Mouse (Mus musculus) heart, adult 9 months (tissue): ENCODE data around the gene Grhl1.
"Not testable (repeated sequence)": the region's sequence is repeated elsewhere in the genome, so short reads cannot be mapped to it uniquely, and the experiment has no call there.

Experiments used
- DNase-seq, 2 experiments: peaks; one replicate each; pipeline ENCODE4 v3.0.0; 2022; ENCODE audit warnings: low spot score in 2 of 2

Gene Grhl1

DNA sequence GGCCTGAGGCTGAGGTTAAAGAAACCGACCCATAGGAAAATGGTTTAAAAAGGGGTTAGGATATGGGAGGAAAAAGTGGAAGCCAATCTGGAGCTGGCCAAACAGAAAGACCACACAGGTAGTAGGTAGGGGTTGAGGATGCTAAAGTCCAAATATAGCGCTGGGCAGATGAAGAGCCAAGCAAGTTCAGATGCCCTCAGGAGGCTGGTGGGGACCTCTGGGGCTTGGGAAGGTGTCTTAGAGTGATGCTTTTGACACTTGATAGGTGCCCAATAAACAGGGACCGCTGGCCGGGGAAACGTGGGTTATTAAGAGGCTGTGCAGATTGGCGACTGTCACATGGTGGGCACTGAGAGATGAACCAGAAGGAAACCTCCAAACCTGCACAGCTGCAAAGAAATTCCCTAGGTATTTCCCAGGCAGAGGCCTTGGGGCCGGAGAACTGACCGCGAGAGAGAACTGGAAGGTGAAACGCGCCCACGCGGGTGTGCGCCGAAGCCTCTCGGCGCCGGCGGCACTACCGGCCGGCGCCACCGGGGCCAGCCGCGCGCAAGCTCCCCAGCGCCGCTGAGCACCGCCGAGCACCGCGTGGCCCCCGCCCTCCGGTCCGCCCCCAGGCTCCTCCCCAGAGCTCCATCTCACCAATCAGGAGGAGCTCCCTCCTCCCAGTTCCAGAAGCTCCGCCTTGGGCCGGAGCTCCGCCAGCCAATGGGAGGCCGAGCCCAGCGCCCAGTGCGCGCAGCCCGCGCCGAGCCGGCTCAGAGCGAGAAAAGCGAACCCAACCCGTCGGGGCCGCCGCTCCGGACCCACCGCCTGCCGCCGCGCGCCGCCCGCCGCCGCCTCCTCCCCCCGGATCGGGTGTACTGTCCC, at the start of gene Grhl1:
Grhl1 (plus strand) TSS at position 761 of the 870 bp plus-strand sequence.
- DNase-seq: peak; percentile 94

DNA sequence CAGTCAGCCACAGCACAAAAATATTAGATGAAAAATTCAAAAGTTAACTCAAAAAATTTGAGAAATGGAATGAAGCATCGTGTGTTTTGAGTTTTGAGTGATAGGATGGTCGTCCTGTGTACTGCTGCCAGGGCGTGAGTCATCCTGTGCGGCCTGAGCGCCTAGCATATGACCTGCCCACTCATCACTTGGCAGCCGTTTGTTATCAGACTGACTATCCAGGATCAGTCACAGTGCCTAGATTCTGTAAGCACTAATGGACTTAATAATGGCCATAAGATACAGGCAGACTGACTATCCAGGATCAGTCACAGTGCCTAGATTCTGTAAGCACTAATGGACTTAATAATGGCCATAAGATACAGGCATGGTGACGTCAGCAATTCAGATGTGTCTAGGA, 47.0 kb upstream of the Grhl1 start:
- not testable (repeated sequence) for DNase-seq

DNA sequence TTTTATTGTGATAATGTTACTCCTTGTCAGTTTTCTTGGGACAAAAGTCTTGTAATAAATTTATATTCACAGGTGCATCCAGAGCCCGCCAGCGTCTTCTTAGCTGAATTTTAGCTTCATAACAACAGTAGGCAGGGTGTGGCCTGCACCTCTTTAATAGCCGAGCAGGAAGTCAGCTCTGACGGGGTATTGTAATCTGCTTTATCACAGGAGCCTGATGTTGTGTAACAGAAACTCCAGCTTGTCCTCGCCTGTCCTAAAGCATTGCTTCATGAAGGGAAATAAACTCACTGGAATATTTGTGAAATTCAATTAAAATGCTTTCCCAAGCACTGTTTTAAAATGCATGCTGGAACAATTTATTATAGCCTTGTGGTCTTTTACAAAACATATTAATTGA, 35.7 kb upstream of the Grhl1 start:
- peak in 1 of 2 experiments; percentile 16 for DNase-seq

DNA sequence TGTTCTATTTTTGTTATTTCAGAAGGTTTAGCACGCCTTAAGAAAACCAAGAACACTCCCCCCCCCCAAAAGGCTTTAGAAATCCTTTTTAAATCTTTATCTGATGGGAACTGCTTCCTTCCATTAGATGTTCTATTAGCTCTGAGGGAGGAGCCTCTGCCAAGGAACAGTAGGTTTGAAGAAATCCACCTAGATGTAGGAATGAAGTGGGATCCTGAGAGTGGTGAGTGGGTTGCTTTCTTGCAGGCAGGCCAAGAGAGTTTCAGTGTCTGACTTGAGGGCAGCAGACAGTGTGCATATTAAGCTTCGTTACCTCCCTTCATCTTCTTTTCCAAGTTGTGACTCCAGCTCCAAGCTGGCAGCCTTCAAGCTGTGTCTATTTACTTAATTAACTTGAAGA, 34.9 kb upstream of the Grhl1 start:
- no peak for DNase-seq

DNA sequence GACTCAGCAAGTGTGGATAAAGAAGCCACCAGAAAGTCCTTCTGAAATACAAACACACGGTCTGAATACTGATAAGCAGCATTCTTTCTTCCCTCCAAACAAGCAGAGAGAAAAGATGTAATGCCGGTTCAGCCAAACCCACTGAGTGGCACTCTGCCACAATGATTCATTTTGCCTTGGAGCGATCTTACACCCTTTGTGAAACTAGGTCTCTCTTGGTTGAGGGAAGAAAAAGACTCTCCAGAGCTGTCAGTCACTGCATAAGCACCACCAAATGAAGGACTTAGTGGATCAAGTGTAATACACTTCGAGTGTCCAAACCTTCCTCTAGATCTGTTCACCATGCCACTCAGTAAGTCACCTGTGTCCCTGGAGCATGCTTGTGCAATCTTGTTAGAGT, 34.1 kb upstream of the Grhl1 start:
- peak in 1 of 2 experiments; percentile 18 for DNase-seq

DNA sequence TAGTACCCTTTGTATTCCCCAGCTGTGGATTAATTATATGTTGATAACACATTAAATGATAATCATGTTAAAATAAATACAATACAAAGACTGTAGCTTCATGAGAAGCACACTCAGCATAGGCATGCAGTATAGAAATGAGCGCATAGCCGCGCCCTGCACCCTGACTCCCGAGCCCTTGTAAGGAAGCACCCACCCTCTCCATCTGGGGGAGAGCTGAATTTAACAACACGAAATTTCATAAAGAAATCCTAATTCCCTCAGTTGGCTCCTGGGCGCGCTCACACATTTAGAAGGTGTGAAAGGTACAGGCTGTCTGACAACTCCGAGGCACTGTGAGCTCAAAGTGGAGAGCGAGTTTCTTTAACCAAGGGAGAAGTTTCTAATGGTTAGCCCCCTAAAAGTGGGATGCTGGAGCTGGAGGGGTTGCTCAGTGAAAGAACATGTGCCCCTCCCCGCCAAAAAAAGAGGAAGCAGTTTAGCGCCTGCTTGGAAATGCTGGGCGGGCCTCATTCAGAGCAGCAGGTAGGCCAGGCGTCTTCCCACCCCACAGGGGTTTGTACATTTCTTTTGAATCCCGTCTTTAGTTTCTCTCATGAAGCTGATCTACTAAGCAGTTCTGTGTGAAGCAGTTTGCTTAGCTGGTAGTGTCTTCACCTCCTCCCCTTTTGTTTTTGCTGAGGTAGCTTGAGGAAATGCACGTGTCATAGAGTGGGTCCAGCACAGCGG, 30.5 kb upstream of the Grhl1 start:
- no peak for DNase-seq

DNA sequence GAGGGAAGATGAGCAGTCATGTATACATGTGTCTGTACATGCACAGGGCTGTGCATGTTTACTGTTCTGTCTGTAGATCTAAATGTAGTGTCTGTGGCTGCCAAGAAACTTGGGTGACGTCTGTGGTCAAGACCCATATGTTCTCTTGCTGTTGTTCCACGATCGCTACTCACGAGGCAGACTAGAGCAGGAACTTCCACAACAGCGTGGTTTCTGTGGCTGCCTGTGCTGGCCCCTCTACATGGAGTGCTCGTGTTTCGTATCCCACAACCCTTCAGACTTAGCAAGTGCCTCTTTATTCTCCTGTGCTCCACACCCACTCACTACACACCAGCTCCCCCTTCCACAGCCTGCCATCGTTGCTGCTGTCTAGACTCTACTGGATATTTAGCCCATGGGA, 24.4 kb upstream of the Grhl1 start:
- DNase-seq: no peak

DNA sequence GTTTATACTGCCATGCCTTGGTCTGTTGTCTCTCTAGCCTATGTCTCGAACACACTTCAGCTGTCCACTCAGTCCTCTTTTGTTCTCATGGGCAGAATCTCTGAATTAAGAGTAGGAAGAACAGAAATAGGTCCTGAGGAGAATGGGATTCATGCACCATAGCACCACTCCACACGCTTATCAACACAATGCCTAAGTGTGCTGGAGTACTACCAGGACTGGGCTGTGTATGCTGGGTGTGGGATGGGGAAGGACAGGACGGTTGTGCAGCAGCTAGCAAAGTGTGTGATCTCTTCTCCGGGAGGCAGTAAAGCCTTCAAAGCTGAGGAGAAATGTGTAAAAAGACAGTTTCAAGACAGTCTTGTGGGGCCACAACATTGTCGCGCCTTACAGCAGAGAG, 23.2 kb upstream of the Grhl1 start:
- DNase-seq: no peak

DNA sequence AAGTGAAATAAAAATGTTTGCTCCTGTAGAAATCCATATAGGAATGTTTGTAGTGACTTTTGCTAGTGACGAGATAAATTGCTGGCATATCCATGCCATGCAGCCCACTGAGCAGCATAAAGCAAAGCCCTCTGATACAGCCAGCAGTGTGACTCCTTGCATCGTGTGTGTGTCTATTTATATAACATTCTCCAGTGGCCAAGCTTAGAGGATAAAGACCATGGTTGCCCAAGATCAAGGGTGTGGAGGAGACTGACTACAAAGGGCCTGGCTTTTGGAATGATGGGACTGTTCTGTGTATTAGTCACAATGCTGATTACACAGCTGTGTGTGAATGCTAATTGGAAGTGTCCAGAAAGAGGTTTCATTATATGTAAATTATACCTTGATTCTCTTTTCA, 19.6 kb upstream of the Grhl1 start:
- DNase-seq: no peak

DNA sequence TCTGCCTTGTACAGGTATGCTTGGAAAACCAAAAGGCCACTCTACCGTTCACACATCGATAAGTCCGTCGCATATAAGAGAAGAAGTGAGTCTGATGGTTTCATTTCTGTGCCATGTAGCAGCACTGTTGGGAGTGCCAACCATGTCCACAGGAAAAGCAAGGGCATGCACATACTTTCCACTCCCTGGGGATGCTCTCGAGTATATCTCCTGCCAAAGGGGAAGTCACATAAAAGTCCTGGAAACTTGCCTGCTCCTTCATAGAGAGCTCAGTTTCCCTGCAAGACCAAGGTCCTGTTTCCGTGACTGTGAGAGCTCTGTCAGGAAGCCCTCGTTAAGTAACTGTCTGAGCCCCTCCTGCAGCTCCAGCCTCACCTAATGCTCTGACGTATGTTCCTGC, 16.1 kb upstream of the Grhl1 start:
- DNase-seq: no peak

DNA sequence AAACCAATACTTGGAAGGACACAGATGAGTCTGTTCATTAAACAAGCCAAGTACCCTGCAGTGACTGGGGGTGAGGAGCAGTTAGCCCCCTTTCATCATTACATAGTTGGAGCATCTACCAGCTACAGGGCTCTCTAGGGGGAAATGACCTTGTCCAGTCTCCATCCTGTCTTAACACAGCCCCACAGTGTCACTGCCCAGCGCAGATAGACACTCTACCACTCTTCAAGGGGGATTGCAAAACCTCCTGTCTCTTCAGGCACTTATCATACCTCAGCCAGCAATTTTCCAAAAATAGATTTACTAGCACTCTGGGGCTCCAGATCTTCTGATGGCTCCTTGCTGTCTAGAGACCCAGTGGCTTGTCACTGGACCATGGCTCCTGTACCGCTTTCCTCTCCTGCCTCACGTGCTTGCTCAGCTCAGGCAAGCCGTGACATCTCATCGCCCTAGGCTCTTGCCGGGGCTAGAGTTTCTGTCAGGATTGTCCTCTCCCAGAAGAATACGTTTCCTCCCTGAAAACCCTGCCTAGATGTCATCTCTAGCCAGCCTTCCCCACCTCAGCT, 8.6 kb upstream of the Grhl1 start:
- DNase-seq: peak; percentile 17 to 29

DNA sequence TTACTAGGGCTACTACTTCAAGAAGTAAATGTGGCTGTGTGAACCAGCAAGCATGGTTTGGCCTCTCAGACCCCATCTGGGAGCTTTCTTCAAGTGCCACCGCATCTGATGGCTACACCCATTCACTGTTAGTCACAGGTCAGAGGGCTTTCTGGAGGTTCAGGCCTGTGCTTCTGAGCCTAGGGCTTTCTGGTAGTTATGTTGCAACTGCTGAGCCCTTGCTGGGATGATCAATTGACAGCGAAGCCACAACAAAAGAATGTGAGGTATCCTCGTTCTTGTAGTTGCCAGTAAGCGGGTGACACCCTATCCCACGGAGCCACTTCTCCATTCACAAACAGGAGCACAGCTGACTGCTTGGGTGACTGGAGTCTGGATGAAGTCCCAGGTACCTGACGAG, 6.8 kb upstream of the Grhl1 start:
- no peak for DNase-seq

DNA sequence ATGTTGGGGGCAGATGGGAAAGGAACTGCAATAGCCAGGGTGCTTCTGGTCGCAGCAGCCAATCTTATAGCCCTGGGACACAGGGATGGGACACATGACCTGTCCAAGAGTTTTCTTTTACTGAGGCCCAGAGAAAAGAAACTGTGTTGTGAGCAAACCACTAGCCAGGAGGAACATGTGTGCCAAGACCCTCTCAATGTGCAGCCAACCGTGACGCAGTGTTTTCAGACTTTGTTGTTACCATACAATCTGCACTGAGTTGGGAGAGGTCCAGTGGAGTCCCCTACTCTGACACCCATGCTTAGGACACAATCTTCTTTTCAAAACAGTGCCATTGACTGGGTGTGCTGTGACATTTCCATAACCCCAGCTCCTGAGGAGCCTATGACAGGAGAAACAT, 4.5 kb upstream of the Grhl1 start:
- DNase-seq: no peak

DNA sequence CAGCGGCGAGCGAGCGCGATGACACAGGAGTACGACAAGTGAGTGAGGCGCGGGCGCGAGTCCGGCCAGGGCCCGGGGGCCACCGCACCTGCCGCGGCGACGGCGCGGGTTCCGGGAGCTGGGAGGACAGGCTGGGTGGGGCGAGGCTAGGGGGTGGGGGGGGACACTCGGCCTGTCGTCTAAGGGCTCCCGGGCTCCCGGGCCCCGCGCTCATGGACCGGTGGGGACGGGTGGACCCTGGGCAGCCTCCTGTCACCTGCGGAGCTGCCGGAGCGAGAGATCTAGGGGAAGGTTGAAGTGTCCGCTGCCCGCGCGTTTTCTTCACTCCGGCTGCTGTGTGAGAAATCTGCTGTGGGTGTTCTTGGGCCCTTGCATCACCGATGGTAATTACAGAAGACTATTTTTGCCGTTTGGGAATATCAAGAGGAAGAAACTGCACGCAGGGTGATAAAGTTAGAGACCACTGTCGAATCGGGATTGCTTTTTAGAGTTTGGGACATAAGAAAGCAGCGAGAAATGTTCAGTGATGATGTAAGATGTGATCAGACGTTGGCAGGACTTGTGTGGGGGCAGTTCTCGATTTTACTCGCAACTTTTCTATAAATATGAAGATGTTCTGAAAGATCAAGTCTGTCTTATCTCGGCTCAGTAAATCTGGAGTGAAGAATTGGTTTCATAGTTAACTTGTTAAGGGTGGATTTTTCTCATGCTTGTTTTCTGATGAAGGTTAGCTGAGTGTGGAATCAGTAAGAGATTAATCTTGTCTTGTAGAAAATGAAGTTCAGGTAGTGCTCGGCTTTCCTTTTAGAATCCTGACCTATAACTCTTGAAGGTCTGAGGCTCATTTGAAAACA, 565 bp downstream of the Grhl1 start:
- DNase-seq: no peak

DNA sequence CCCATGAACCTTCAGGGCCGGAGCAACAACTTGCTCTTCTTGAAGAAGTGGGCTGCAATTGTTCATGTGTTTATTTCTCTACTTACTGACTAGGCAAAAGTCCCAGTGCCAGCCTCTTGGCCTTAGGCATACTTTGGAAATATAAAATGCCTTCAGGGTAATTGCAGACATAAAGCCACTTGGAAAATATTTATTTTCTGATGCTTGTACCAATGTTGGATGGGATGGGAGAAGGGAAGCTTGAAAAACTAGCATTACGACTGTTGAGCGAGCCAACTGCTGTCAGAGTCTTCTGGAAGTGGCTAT, 1.1 kb downstream of the Grhl1 start:
- no peak for DNase-seq

DNA sequence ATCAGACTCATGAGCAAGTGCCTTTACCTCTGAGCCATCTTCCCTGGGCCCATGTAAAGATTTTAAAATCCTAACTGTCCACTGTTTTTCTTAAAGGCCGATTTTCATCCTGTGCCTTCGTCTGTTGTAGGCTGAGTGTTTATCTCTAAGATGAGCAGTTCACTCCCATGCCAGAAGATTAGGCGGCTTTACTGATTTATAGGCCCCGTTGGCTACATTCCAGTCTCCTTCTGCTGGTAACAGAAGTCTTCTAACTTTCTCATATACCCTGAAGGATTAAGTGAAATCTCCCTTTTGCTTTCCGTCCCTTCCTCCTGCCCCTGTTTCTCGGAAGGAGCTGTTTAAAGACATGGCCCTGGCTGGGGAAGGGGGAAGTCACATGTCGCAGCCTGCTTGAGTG, 2.8 kb downstream of the Grhl1 start:
- DNase-seq: no peak

DNA sequence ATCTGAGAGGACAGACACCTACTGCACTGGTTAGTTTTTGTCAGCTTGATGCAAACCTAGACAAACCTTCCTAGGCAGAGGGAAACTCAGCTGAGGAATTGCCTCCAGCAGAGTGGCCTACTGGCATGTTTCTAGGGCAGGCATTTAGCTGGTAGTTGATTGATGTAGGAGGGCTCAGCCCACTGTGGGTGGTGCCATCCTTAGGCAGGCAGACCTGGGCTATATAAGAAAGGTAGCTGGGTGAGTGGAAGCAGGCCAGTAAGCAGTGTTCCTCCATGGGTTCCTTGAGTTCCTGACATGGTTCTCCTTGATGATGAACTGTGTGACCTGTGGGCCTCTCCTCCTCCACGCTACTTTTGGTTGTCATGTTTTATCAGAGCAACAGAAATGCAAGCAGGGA, 8.4 kb downstream of the Grhl1 start:
- no peak for DNase-seq

DNA sequence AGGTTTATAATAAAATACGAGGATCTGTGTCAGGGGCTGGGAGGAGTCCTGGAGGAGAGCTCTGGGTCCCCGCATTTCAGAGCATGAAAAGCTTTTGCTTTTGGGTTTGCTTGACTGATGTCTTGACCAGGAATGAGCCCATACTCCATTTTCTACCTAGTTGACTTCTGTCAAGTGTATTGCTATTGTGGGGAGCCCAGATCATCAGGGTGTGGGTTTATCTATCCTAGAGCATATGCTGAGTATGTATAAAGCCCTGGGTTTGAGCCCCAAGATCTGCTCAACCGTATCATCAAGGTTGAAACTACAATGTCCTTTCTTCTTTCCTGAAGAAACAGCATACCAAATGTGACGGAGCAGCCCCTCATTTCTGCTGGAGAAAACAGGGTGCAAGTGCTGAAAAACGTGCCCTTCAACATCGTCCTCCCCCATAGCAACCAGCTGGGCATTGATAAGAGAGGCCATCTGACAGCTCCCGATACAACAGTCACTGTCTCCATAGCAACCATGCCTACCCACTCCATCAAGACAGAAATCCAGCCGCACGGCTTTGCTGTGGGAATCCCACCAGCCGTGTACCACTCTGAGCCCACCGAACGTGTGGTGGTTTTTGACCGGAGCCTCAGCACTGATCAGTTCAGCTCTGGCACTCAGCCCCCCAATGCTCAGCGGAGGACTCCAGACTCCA, 9.1 kb downstream of the Grhl1 start:
- no peak for DNase-seq

DNA sequence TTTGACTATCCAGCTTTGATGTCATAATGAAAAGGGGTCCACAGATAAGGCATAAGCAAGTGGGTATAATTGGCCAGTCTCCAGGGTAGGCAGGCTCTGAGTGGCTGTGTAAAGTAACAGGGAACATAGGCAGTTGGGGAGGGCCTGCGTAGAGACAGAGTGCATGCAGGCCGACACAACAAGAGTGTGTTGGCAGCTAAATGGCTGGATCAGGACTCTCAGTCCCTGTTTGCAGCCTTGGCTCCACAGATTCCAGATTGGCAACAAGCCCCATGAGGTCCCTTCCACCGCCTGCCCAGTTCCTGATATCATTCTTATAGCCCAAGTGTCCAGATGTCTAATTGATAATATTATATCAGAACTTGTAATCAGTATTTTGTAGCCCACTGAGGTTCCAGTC, 11.6 kb downstream of the Grhl1 start:
- DNase-seq: no peak

DNA sequence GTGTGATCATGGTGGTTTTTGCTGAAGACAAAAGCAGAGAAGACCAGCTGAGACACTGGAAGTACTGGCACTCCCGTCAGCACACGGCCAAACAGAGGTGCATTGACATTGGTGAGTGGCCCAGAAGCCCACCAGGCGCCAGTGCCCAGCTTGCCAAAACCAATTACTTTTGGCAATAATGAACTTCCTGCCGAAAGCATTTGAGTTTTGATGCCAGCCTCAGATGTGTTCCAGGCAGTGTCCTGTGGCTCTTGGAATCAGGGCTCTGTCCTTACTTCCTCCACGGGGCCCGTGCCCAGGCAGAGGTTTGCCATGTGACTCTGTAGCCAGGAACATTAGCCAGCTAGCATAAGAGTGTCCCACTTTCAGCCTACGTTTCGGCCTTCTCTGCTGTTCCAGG, 12.8 kb downstream of the Grhl1 start:
- DNase-seq: peak in 1 of 2 experiments; percentile 40

DNA sequence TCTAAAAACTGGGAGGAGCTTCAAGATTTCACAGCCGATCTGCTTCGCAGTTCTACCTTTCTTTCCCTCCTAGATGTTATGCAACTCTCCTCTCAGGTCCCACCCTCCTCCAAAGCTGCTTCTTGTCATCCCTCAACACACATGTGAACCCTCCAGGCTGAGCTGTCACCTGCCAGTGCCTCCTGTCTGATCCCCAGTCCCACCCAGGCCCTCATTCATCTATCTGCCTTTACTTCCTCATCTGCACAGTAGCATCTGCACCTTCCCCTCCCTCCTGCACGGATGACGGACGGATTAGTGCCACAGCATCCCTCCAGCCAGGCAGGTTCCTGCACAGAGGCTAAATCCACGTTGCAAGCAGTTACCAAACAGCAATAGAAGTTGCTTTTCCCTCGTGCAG, 14.1 kb downstream of the Grhl1 start:
- no peak for DNase-seq

DNA sequence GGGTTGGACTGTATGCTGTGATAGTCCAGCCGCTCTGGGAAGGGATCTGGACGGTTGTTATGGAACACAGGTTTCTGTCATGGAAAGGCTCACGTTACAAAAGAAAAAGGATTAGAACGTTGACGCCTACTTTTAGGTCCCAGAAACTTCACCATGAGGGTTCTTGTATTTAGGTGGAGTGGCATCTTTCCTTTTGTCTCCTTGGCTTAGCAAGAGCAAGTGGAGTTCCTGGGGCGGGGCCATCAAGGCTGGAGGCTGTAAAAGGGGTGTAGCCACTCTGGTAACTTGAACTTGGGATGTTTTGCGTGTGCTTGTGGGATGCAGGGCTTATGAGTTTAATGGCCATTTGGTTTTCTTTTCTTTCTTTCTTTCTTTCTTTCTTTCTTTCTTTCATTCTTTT, 18.3 kb downstream of the Grhl1 start:
- no peak for DNase-seq
